Mouse (Mus musculus) hindbrain, embryonic 11.5 days (tissue): ENCODE results near the gene Cpne9. TPM values are rescaled to one million over a fixed set of nuclear protein-coding genes. Genes with fewer than 3 reads are reported as not detected.
A peak's percentile ranks its signal among the peaks of the same experiment; 100 is the strongest.

Experiments used
- ATAC-seq: fragments of 200-750 bp; cut with Nextera tagmentation; 2 replicates; pipeline ENCODE4 v1.8.0; 2017; ENCODE audit warnings: mild to moderate bottlenecking, moderate TSS enrichment, moderate library complexity; ENCODE audit not compliant: low FRiP score
- DNase-seq: peaks from one replicate; pipeline ENCODE4 v3.0.0-alpha.2; 2015; ENCODE audit warnings: low spot score
- H3K27ac ChIP-seq: fragments of 300-500 bp; sonication (generic); 2 replicates; pipeline ENCODE4 v1.5.1; 2014; ENCODE audit warnings: mild to moderate bottlenecking, low read depth, low read length
- H3K27me3 ChIP-seq: fragments of 300-500 bp; sonication (generic); 2 replicates; pipeline ENCODE4 v1.6.1; 2014; ENCODE audit warnings: mild to moderate bottlenecking, low read length, moderate library complexity, mixed read lengths; ENCODE audit not compliant: control insufficient read depth, insufficient read depth
- H3K36me3 ChIP-seq: fragments of 300-500 bp; sonication (generic); 2 replicates; pipeline ENCODE4 v1.6.1; 2014; ENCODE audit warnings: mild to moderate bottlenecking, low read length, moderate library complexity, mixed read lengths; ENCODE audit not compliant: control insufficient read depth, insufficient read depth
- H3K4me1 ChIP-seq: fragments of 300-500 bp; sonication (generic); replicated peaks from 2 replicates; pipeline ENCODE4 v1.6.1; 2014; ENCODE audit warnings: low read length, mixed read lengths; ENCODE audit not compliant: control insufficient read depth, insufficient read depth
- H3K4me2 ChIP-seq: fragments of 300-500 bp; sonication (generic); replicated peaks from 2 replicates; pipeline ENCODE4 v1.6.1; 2014; ENCODE audit warnings: mild to moderate bottlenecking, low read depth, low read length
- H3K4me3 ChIP-seq: fragments of 300-500 bp; sonication (generic); 2 replicates; pipeline ENCODE4 v1.5.1; 2014; ENCODE audit warnings: low read depth, low read length
- H3K9ac ChIP-seq: fragments of 300-500 bp; sonication (generic); 2 replicates; pipeline ENCODE4 v1.6.1; 2014; ENCODE audit warnings: low read depth, low read length
- H3K9me3 ChIP-seq: fragments of 300-500 bp; sonication (generic); 2 replicates; pipeline ENCODE4 v1.6.1; 2016; ENCODE audit warnings: low read length; ENCODE audit not compliant: control insufficient read depth
- WGBS: fragments of 180-500 bp; shearing (Covaris S2); extraction: QIAGEN DNeasy Blood & Tissue Kit; methylation state at CpG from one replicate; pipeline ENCODE4 v1.1.7; 2014; 5-methylcytosine and 5-hydroxymethylcytosine counted together
- polyA plus RNA-seq: library from polyadenylated mRNA; unstranded; fragments of >200 nt; fragmentation: Nextera tagmentation; extraction: Ambion mirVana; gene quantifications from 2 replicates; pipeline ENCODE4 v1.2.1, GENCODE M21; 2014

Cpne9 gene
- polyA plus RNA-seq, 1 experiment from 2014 or later: 0.29 TPM

DNA sequence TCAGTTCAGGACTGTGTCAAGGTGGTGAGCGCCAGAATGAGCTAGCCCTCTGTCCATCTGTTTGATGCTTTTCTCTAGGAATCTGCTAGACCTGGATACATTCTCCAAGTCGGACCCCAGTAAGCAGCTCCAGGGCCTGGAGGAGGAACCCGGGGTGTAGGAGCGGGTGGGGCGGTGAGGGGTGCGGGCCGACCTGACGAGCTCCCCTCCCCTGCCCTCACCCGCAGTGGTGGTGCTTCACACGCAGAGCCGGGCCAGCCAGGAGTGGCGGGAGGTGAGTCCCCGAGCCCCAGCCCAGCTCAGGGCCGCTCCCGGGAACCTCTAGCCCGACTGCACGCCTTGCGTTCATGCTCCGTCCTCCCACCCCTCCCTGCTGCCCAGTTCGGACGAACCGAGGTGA lies 862 bp downstream of the Cpne9 start:
- no peak overlapping the region for H3K9ac ChIP-seq
- DNase-seq (peak; percentile 8), ATAC-seq (peak; percentile 45; the same call in 1 of the 2 replicates)
- H3K4me3 ChIP-seq: peak overlapping the region; percentile 18; the same call in 1 of the 2 replicates
- WGBS: 2% methylated on average over 22 of the region's 22 CpGs
- H3K9me3 ChIP-seq: no peaks in the 10 kb centered on the region
- H3K36me3 ChIP-seq: 0 out of 2 replicates have a peak, but pooled peaks cover 2% of the 10 kb centered on the region
- peaks cover 3% of the 10 kb centered on the region for H3K4me1 ChIP-seq
- peak overlapping the region; percentile 21 for H3K4me2 ChIP-seq
- no peak overlapping the region for H3K27ac ChIP-seq
- peaks cover 25% of the 10 kb centered on the region for H3K27me3 ChIP-seq

DNA sequence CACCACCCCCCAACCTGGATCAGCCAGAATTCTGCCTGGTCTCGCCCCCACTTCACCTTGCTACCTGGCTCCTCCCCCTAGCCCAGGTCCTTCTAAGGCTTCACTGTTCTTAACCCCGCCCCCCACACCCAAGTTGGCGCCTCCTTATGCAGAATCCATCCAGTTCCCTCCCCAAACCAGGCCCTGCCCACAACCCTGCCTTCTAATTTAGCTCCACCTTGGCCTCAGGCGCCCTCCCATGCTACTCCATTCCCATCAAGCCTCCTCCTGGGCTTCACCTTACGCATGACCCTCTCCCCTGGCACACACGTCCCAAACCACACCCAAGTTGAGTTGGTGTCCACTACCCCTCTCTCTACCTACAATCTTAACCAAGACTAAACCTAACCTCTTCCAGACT lies 1.4 kb downstream of the Cpne9 start:
- no peak overlapping the region for H3K4me3 ChIP-seq
- H3K4me2 ChIP-seq: no peak overlapping the region; the same call in 1 of the 2 replicates
- ATAC-seq (no peak), DNase-seq (no peak)
- 0 out of 2 replicates have a peak, but pooled peaks cover 2% of the 10 kb centered on the region for H3K36me3 ChIP-seq
- WGBS: 9% methylated on average over 6 of the region's 6 CpGs
- H3K9me3 ChIP-seq: no peaks in the 10 kb centered on the region
- no peak overlapping the region for H3K27ac ChIP-seq
- peaks cover 25% of the 10 kb centered on the region for H3K27me3 ChIP-seq
- H3K9ac ChIP-seq: no peak overlapping the region
- H3K4me1 ChIP-seq: peaks cover 3% of the 10 kb centered on the region

DNA sequence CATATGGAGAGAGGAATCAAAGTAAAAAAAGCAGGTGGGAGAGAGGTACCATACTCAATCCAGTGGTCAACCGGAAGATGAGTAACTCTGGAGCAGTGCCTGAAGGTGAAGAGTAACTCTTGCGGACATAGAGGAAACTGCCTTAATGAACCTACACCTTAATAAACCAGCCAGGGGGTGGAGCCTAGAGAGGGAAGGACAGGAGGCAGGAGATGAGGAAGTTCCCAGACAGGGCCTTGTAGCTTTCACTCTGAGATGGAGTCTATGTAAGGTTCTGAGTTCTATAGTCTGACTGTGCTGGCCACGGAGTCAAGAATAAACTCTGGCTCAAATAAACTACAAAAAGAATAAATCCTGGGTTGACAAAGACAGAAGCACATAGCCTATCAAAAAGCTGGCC lies 2.8 kb downstream of the Cpne9 start:
- no peak overlapping the region for H3K4me3 ChIP-seq
- no peaks in the 10 kb centered on the region for H3K9me3 ChIP-seq
- H3K4me1 ChIP-seq: peaks cover 3% of the 10 kb centered on the region
- 0 out of 2 replicates have a peak, but pooled peaks cover under 1% of the 10 kb centered on the region for H3K36me3 ChIP-seq
- no peak overlapping the region for H3K9ac ChIP-seq
- ATAC-seq: no peak
- DNase-seq: no peak
- 83% methylated on average over 3 of the region's 3 CpGs for WGBS
- H3K27ac ChIP-seq: no peak overlapping the region
- H3K4me2 ChIP-seq: no peak overlapping the region
- H3K27me3 ChIP-seq: peaks cover 25% of the 10 kb centered on the region

DNA sequence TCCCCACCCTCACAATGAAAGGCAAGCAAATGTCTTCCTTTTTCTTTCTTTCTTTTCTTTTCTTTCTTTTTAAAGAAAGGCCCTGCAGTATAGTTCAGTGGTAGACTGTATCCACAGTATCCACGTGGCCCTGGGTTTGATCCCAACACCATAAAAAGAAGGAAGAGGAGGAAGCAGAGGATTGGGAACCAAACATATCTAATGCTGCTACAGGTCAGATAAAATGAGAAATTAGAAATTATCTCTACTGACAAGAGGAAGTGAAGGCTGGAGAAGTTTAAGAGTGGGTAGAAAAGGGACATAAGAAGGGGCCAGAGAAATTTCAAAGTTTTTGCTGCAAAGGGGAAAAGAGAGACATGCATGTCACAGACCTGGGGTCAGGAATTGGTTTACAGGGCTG lies 4.2 kb downstream of the Cpne9 start:
- 84% methylated on average over 1 of the region's 1 CpGs for WGBS
- DNase-seq: no peak
- H3K9ac ChIP-seq: no peak overlapping the region
- no peak for ATAC-seq
- no peak overlapping the region for H3K4me3 ChIP-seq
- no peak overlapping the region for H3K27ac ChIP-seq
- no peak overlapping the region for H3K4me2 ChIP-seq
- H3K4me1 ChIP-seq: peaks cover 3% of the 10 kb centered on the region
- H3K9me3 ChIP-seq: no peaks in the 10 kb centered on the region
- peaks cover 25% of the 10 kb centered on the region for H3K27me3 ChIP-seq
- H3K36me3 ChIP-seq: no peaks in the 10 kb centered on the region

DNA sequence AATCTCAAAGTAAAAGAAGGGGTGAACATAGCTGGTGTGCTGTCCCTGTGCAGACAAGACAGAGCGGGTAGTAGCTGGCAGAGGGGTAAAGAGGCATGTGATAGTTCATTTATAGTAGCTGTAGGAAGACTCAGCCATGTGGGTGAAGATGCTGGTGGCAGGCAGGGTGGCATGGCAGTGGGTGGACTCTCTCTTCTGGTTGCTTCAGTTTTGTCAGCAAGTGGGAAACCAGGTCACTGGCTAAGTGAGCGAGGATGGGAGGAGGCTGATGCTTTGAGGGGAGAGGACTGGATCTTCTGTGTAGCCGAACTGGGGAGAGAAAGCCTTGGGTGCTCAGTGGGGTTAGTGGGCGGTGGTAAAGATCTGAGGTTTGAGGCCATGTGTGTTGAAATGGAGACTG lies 5.1 kb downstream of the Cpne9 start:
- H3K36me3 ChIP-seq: no peaks in the 10 kb centered on the region
- no peak for DNase-seq
- H3K27me3 ChIP-seq: peaks cover 19% of the 10 kb centered on the region
- no peak overlapping the region for H3K4me3 ChIP-seq
- H3K9ac ChIP-seq: no peak overlapping the region
- no peak overlapping the region for H3K4me2 ChIP-seq
- no peaks in the 10 kb centered on the region for H3K9me3 ChIP-seq
- no peak overlapping the region for H3K27ac ChIP-seq
- peaks cover 3% of the 10 kb centered on the region for H3K4me1 ChIP-seq
- ATAC-seq: no peak
- WGBS: 71% methylated on average over 4 of the region's 4 CpGs

DNA sequence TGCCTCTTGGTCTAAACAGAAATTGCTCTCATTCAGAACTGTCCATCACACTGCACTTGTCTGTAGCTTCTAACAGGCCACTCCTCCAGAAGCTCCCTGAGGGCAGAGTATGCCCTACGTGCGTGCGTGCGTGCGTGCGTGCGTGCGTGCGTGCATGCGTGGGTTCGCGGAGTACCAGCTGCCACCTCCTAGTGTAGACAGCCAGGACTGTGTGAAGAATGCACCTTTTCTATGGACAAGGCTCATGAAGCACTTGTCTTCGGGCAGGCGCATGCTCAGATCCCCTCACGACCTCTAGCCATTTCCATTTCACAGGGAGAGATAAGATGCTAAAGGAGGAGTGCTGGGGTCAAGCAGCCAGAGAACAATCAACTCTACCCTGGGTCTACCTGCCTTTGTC lies 7.2 kb downstream of the Cpne9 start:
- H3K27me3 ChIP-seq: no peaks in the 10 kb centered on the region
- WGBS: 92% methylated on average over 15 of the region's 15 CpGs
- H3K4me3 ChIP-seq: no peak overlapping the region
- no peak overlapping the region for H3K9ac ChIP-seq
- ATAC-seq (no peak), DNase-seq (no peak)
- H3K4me2 ChIP-seq: no peak overlapping the region
- H3K4me1 ChIP-seq: no peaks in the 10 kb centered on the region
- H3K27ac ChIP-seq: no peak overlapping the region
- H3K36me3 ChIP-seq: no peaks in the 10 kb centered on the region
- H3K9me3 ChIP-seq: no peaks in the 10 kb centered on the region

DNA sequence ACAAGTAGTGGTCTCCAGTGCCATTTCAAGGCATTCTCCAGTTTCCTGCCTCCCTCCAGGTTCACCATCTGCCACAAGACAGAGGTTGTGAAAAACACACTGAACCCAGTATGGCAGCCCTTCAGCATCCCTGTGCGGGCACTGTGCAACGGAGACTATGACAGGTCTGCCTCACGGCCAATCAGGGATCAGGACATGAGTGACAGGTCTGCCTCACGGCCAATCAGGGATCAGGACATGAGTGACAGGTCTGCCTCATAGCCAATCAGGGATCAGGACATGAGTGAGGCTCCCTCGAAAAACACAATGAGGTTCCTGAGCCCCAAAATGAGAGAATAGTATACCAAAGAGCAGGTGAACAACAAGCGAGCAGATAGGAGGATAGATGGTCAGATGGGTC lies 8.2 kb downstream of the Cpne9 start:
- no peaks in the 10 kb centered on the region for H3K4me1 ChIP-seq
- DNase-seq (no peak), ATAC-seq (no peak)
- H3K27me3 ChIP-seq: no peaks in the 10 kb centered on the region
- no peaks in the 10 kb centered on the region for H3K36me3 ChIP-seq
- no peak overlapping the region for H3K27ac ChIP-seq
- 71% methylated on average over 6 of the region's 6 CpGs for WGBS
- H3K4me2 ChIP-seq: no peak overlapping the region
- H3K9me3 ChIP-seq: no peaks in the 10 kb centered on the region
- H3K9ac ChIP-seq: no peak overlapping the region
- H3K4me3 ChIP-seq: no peak overlapping the region

DNA sequence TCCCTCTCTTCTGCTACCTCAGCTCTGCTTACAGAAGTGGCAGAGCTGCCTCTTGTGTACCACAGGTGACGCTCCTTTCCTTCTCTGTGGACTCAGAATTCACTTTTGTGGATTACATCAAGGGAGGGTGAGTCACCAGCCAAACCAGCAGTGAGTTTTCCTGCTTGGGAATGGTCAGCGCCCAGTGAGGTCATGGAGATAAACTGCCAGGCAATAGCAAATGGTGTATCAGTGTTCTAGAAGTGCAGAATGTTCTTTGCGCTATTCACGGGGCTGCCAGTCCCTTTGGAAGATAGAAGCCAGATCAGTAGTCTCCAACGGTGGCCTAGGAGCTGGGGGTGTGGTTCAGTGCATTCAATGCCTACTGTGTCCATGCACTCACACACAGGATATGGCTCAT lies 10.8 kb downstream of the Cpne9 start:
- no peaks in the 10 kb centered on the region for H3K36me3 ChIP-seq
- no peaks in the 10 kb centered on the region for H3K27me3 ChIP-seq
- DNase-seq: no peak
- H3K4me3 ChIP-seq: no peak overlapping the region
- H3K4me2 ChIP-seq: no peak overlapping the region
- no peaks in the 10 kb centered on the region for H3K9me3 ChIP-seq
- no peak overlapping the region for H3K9ac ChIP-seq
- ATAC-seq: no peak
- H3K27ac ChIP-seq: no peak overlapping the region
- H3K4me1 ChIP-seq: no peaks in the 10 kb centered on the region
- WGBS: 74% methylated on average over 5 of the region's 5 CpGs

DNA sequence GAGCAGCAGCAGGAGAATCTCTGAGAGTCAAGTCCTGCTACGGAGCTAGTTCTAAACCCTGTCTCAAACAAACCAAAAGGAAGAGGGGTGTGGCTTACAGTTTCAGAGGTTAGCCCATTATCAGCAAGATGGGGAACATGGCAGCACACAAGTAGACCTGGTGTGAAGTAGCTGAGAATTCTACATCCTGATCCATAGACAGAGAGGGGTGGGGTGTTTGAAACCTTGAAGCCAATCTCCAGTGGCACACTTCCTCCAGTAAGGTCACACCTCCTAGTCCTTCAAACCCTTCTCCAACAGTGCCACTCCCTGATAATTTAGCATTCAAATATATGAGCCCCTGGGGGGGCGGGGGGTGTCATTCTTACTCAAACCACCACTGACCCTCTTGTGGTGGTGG lies 13.9 kb downstream of the Cpne9 start:
- no peaks in the 10 kb centered on the region for H3K9me3 ChIP-seq
- no peak overlapping the region for H3K4me2 ChIP-seq
- no peak overlapping the region for H3K4me3 ChIP-seq
- DNase-seq (no peak), ATAC-seq (no peak)
- 87% methylated on average over 2 of the region's 2 CpGs for WGBS
- no peaks in the 10 kb centered on the region for H3K27me3 ChIP-seq
- no peaks in the 10 kb centered on the region for H3K36me3 ChIP-seq
- H3K9ac ChIP-seq: no peak overlapping the region
- H3K4me1 ChIP-seq: no peaks in the 10 kb centered on the region
- no peak overlapping the region for H3K27ac ChIP-seq
